ENCODE assay signal across 24 mouse cellular contexts in genomic region chr6:124790121-124790520, GRCm38 (mm10). TPM values are rescaled to one million over a fixed set of nuclear protein-coding genes. Genes with fewer than 3 reads are reported as not detected.
DNase-seq lines count a peak whose midpoint lies in the region; ATAC-seq and TF ChIP-seq lines count a peak whose summit lies in the region.
"Had no signal": no experiment of that assay in that cellular context is flagged by ENCODE, and none has a peak within 500 bp of the region (broad histone marks: within the 10 kb centered on the region; RNA-seq: fewer than 3 reads in every experiment).

No protein-coding gene starts in this region.

- H3K9me3 ChIP-seq in lung, embryonic 14.5 days (ENCODE audit: low read depth, low read length): no peaks in the 10 kb centered on the region
- H3K9me3 ChIP-seq: heart, embryonic 13.5 days; lung, embryonic 15.5 days; midbrain, embryonic 15.5 days; neural tube, embryonic 15.5 days had no signal

- H3K9ac ChIP-seq in lung, embryonic 14.5 days: no peak overlapping the region
- H3K9ac ChIP-seq: forebrain, postnatal 0 days; heart, embryonic 13.5 days; hindbrain, embryonic 14.5 days; liver, embryonic 14.5 days; lung, embryonic 15.5 days; midbrain, embryonic 15.5 days; neural tube, embryonic 15.5 days had no signal

- H3K4me2 ChIP-seq in lung, embryonic 14.5 days: no peak overlapping the region
- H3K4me2 ChIP-seq: heart, embryonic 13.5 days; hindbrain, embryonic 14.5 days; lung, embryonic 15.5 days; midbrain, embryonic 15.5 days; neural tube, embryonic 15.5 days had no signal

- H3K27ac ChIP-seq in kidney, adult 2 months (ENCODE audit: insufficient read depth, low read depth, low read length): no peak overlapping the region
- no peak overlapping the region for H3K27ac ChIP-seq in lung, embryonic 14.5 days (ENCODE audit: low read depth)
- H3K27ac ChIP-seq in olfactory bulb, adult 2 months (ENCODE audit: insufficient read depth, low read depth, low read length): peak overlapping the region; percentile 52; the same call in 1 of the 2 replicates
- H3K27ac ChIP-seq: heart, embryonic 13.5 days; hindbrain, embryonic 14.5 days; liver, embryonic 14.5 days; lung, embryonic 15.5 days; midbrain, embryonic 15.5 days; neural tube, embryonic 15.5 days had no signal

- peaks cover 9% of the 10 kb centered on the region for H3K4me1 ChIP-seq in kidney, adult 2 months (ENCODE audit: control insufficient read depth, insufficient read depth, low read length)
- H3K4me1 ChIP-seq in lung, embryonic 14.5 days (ENCODE audit: insufficient read depth): 0 out of 2 replicates have a peak, but pooled peaks cover 3% of the 10 kb centered on the region
- no peaks in the 10 kb centered on the region for H3K4me1 ChIP-seq in olfactory bulb, adult 2 months (ENCODE audit: control insufficient read depth, insufficient read depth, low read length)
- H3K4me1 ChIP-seq: lung, embryonic 15.5 days; midbrain, embryonic 15.5 days; neural tube, embryonic 15.5 days had no signal

- no peak for TF ChIP-seq CTCF in kidney, adult 2 months (conservative IDR thresholded peaks at IDR 0.05; ENCODE audit: insufficient read depth, insufficient read length, low read depth, low read length)
- TF ChIP-seq CTCF in lung, embryonic 14.5 days (IDR thresholded peaks at IDR 0.05; ENCODE audit: low read depth): no peak
- no peak for TF ChIP-seq CTCF in olfactory bulb, adult 2 months (IDR thresholded peaks at IDR 0.05; ENCODE audit: insufficient read depth, low read depth, low read length)

- ATAC-seq in lung, embryonic 14.5 days (ENCODE audit: insufficient read depth): peak; percentile 50
- ATAC-seq: forebrain, postnatal 0 days; midbrain, embryonic 15.5 days had no signal

- 56% methylated on average over 4 of the region's 4 CpGs for WGBS in kidney, adult 2 months
- 53% methylated on average over 4 of the region's 4 CpGs for WGBS in lung, embryonic 14.5 days
- 39% methylated on average over 4 of the region's 4 CpGs for WGBS in olfactory bulb, adult 2 months

- no peaks in the 10 kb centered on the region for H3K36me3 ChIP-seq in kidney, adult 2 months (ENCODE audit: control insufficient read depth, insufficient read depth, low read length)
- H3K36me3 ChIP-seq in lung, embryonic 14.5 days (ENCODE audit: insufficient read depth): no peaks in the 10 kb centered on the region
- H3K36me3 ChIP-seq: heart, embryonic 13.5 days; lung, embryonic 15.5 days; midbrain, embryonic 15.5 days; neural tube, embryonic 15.5 days had no signal

- H3K27me3 ChIP-seq in kidney, adult 2 months (replicated peaks; ENCODE audit: control insufficient read depth, insufficient read depth, low read length): no peaks in the 10 kb centered on the region
- H3K27me3 ChIP-seq in lung, embryonic 14.5 days (ENCODE audit: insufficient read depth, low read length): no peaks in the 10 kb centered on the region
- H3K27me3 ChIP-seq: heart, embryonic 13.5 days; lung, embryonic 15.5 days; midbrain, embryonic 15.5 days; neural tube, embryonic 15.5 days had no signal

- no peak overlapping the region for H3K4me3 ChIP-seq in kidney, adult 2 months (ENCODE audit: insufficient read depth, low read depth, low read length)
- no peak overlapping the region for H3K4me3 ChIP-seq in lung, embryonic 14.5 days (ENCODE audit: low read depth, low read length)
- H3K4me3 ChIP-seq in olfactory bulb, adult 2 months (ENCODE audit: insufficient read depth, low read depth, low read length): no peak overlapping the region
- H3K4me3 ChIP-seq: heart, embryonic 13.5 days; lung, embryonic 15.5 days; midbrain, embryonic 15.5 days; neural tube, embryonic 15.5 days had no signal

- TF ChIP-seq POLR2A in kidney, adult 2 months (IDR thresholded peaks at IDR 0.05; ENCODE audit: low read depth, low read length): no peak
- no peak for TF ChIP-seq POLR2A in olfactory bulb, adult 2 months (IDR thresholded peaks at IDR 0.05; ENCODE audit: insufficient read depth, low read depth, low read length)

- peak; percentile 8 for DNase-seq in kidney, adult 2 months
- no peak for DNase-seq in kidney, postnatal 36 days
- DNase-seq in lung, embryonic 14.5 days: peak; percentile 33
- DNase-seq in lung, adult 18-20 months: no peak
- peak; percentile 33 for DNase-seq in brain, adult 2 months (ENCODE audit: low read depth, low spot score)
- DNase-seq in c-Kit-positive CD71-positive TER-119-positive erythroid progenitor cells, embryonic 14.5 days (ENCODE audit: low spot score): no peak
- DNase-seq in cerebellum, postnatal 10 days: no peak
- DNase-seq: adrenal gland, postnatal 25 days; cerebellum, adult 8-10 months; forebrain, postnatal 0 days; heart, postnatal 10 days; kidney, adult 11 months; layer of hippocampus, adult 9-11 months; liver; lung, postnatal 4 days; spleen, adult 18-20 months; thymus, postnatal 4 days had no signal

RNA-seq across cellular contexts. Expression of gene Lrrc23, which starts 10.6 kb away (rescaled TPM):
- 0.41 and 0.66 TPM in 2 replicates for polyA plus RNA-seq in kidney, adult 2 months (2012; rRNA removed)
- polyA plus RNA-seq in lung, embryonic 14.5 days (2014; fragmentation: Nextera tagmentation; extraction: Ambion mirVana): 0.17 and 0.58 TPM in 2 replicates
- polyA plus RNA-seq in olfactory bulb, adult 2 months (2012; ENCODE audit: insufficient read depth, insufficient read length, low replicate concordance, missing spikeins): not detected in 2 replicates

RNA-seq across cellular contexts. Expression of gene Spsb2, which starts 18.3 kb away (rescaled TPM):
- polyA plus RNA-seq in kidney, adult 2 months (2012; rRNA removed): 33.7 and 36.7 TPM in 2 replicates
- polyA plus RNA-seq in lung, embryonic 14.5 days (2014; fragmentation: Nextera tagmentation; extraction: Ambion mirVana): 6.8 and 6.9 TPM in 2 replicates
- not detected in 2 replicates for polyA plus RNA-seq in olfactory bulb, adult 2 months (2012; ENCODE audit: insufficient read depth, insufficient read length, low replicate concordance, missing spikeins)

RNA-seq across cellular contexts. Expression of gene Eno2, which starts 20.6 kb away (rescaled TPM):
- 2.6 and 3.2 TPM in 2 replicates for polyA plus RNA-seq in kidney, adult 2 months (2012; rRNA removed)
- polyA plus RNA-seq in lung, embryonic 14.5 days (2014; fragmentation: Nextera tagmentation; extraction: Ambion mirVana): 2.2 and 4.1 TPM in 2 replicates
- polyA plus RNA-seq in olfactory bulb, adult 2 months (2012; ENCODE audit: insufficient read depth, insufficient read length, low replicate concordance, missing spikeins): 916 and 939 TPM in 2 replicates

RNA-seq across cellular contexts. Expression of gene Tpi1, which starts 24.0 kb away (rescaled TPM):
- polyA plus RNA-seq in kidney, adult 2 months (2012; rRNA removed): 1,044 and 1,055 TPM in 2 replicates
- 701 and 718 TPM in 2 replicates for polyA plus RNA-seq in lung, embryonic 14.5 days (2014; fragmentation: Nextera tagmentation; extraction: Ambion mirVana)
- 644 TPM in 1 of 2 replicates, not detected in the other for polyA plus RNA-seq in olfactory bulb, adult 2 months (2012; ENCODE audit: insufficient read depth, insufficient read length, low replicate concordance, missing spikeins)

RNA-seq across cellular contexts. Expression of gene Atn1, which starts 33.8 kb away (rescaled TPM):
- polyA plus RNA-seq in kidney, adult 2 months (2012; rRNA removed): 49.1 and 65.4 TPM in 2 replicates
- 13.1 and 15.1 TPM in 2 replicates for polyA plus RNA-seq in lung, embryonic 14.5 days (2014; fragmentation: Nextera tagmentation; extraction: Ambion mirVana)
- polyA plus RNA-seq in olfactory bulb, adult 2 months (2012; ENCODE audit: insufficient read depth, insufficient read length, low replicate concordance, missing spikeins): not detected in 2 replicates

Comparison
In these comparisons a context has a peak if more than half of its experiments do, and no peak if none do; other contexts are left out.
1. DNase-seq: peak in kidney, adult 2 months (single experiment), lung, embryonic 14.5 days (single experiment) and brain, adult 2 months (single experiment); none in kidney, postnatal 36 days (0 of 2), lung, adult 18-20 months (0 of 2), c-Kit-positive CD71-positive TER-119-positive erythroid progenitor cells, embryonic 14.5 days (single experiment) and cerebellum, postnatal 10 days (0 of 2).
2. RNA of gene Eno2, which starts 20.6 kb away (polyA plus RNA-seq): 916 to 939 TPM in olfactory bulb, adult 2 months; 2.2 to 4.1 TPM in lung, embryonic 14.5 days and 2.6 to 3.2 TPM in kidney, adult 2 months; every median in the first group is over 100 times any median in the second.